Mouse (Mus musculus): ENCODE data around the gene Lrpprc.

GRCm38 (mm10) chr17:84728201-84728911, 62.2 kb downstream of the Lrpprc start:
- TF ChIP-seq CTCF (IDR thresholded peaks at IDR 0.05; ENCODE audit: control insufficient read depth, insufficient read depth, insufficient replicate concordance, low read depth, low read length) (no peak), POLR2A (IDR thresholded peaks at IDR 0.05; ENCODE audit: control insufficient read depth, low read depth, low read length) (no peak)
